8 mouse cellular contexts compared by ENCODE assay signal in the genomic region with DNA sequence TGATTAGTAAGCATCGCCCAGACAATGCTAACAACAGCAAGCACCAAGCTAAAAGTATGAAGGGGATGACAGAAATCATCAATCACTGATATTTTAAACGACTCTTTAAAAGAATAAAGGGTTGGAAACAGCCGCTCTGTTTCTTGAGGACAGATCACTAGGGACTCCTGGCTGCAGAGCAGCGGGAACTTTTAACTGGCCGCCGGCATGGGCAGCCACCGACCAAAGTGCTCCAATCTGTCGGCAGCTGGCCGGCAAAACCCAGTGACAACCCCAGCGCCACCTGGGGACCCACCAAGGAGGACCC. TPM values are rescaled to one million over a fixed set of nuclear protein-coding genes. Genes with fewer than 3 reads are reported as not detected.
DNase-seq lines count a peak whose midpoint lies in the region; ATAC-seq and TF ChIP-seq lines count a peak whose summit lies in the region.

No protein-coding gene starts in this region.

- H3K36me3 ChIP-seq in erythroblast, embryonic 14.5 days (ENCODE audit: control insufficient read depth): peaks cover 11% of the 10 kb centered on the region
- no peaks in the 10 kb centered on the region for H3K36me3 ChIP-seq in stomach, postnatal 0 days (ENCODE audit: control insufficient read depth, insufficient read depth, low read length)

- peaks cover 82% of the 10 kb centered on the region for H3K27me3 ChIP-seq in erythroblast, embryonic 14.5 days (ENCODE audit: control insufficient read depth)
- peaks cover 26% of the 10 kb centered on the region; the same call in 1 of the 2 replicates for H3K27me3 ChIP-seq in stomach, postnatal 0 days (ENCODE audit: control insufficient read depth, insufficient read depth, low read length)

- peaks cover 58% of the 10 kb centered on the region for H3K4me1 ChIP-seq in erythroblast, embryonic 14.5 days (ENCODE audit: control insufficient read depth)
- H3K4me1 ChIP-seq in stomach, postnatal 0 days (replicated peaks; ENCODE audit: control insufficient read depth, insufficient read depth): no peaks in the 10 kb centered on the region

- H3K4me3 ChIP-seq in erythroblast, embryonic 14.5 days (replicated peaks): peak overlapping the region; percentile 82
- H3K4me3 ChIP-seq in stomach, postnatal 0 days (ENCODE audit: low read depth, low read length): peak overlapping the region; percentile 48

- peaks cover 15% of the 10 kb centered on the region; the same call in 1 of the 2 replicates for H3K9me3 ChIP-seq in erythroblast, embryonic 14.5 days (ENCODE audit: control insufficient read depth, low read length)
- H3K9me3 ChIP-seq in stomach, postnatal 0 days (ENCODE audit: control insufficient read depth, low read length): no peaks in the 10 kb centered on the region

- no peak overlapping the region for H3K9ac ChIP-seq in stomach, postnatal 0 days (ENCODE audit: low read length)

- no peak for TF ChIP-seq EP300 in stomach, postnatal 0 days (optimal IDR thresholded peaks at IDR 0.05)

- under 1% methylated on average over 10 of the region's 10 CpGs for WGBS in stomach, postnatal 0 days

- H3K4me2 ChIP-seq in stomach, postnatal 0 days (replicated peaks; ENCODE audit: low read depth): peak overlapping the region; percentile 96; the same call in 1 of the 2 replicates

- H3K27ac ChIP-seq in stomach, postnatal 0 days (replicated peaks): no peak overlapping the region

- peak; percentile 20 for DNase-seq in right cerebral cortex, postnatal 4 days
- no peak for DNase-seq in right cerebral cortex, postnatal 36 days (ENCODE audit: low spot score in 2 of 2)
- DNase-seq in liver: peak; percentile 44
- no peak for DNase-seq in stomach, postnatal 0 days (ENCODE audit: low spot score)
- no peak for DNase-seq in adrenal gland, adult 8-10 months
- DNase-seq in gastrocnemius, adult 18-20 months (ENCODE audit: low spot score): no peak

- ATAC-seq in erythroblast, adult 5-6 weeks (replicated peaks; ENCODE audit: low FRiP score, poor library complexity, severe bottlenecking): no peak
- no peak for ATAC-seq in stomach, postnatal 0 days (ENCODE audit: low FRiP score, low TSS enrichment)

- TF ChIP-seq CTCF in stomach, postnatal 0 days (IDR thresholded peaks at IDR 0.05; ENCODE audit: low read depth): no peak

RNA-seq across cellular contexts. Expression of gene Reln, which starts 1.0 kb away (rescaled TPM):
- polyA plus RNA-seq in erythroblast, embryonic 14.5 days (2012): 0.89 and 1.6 TPM in 2 replicates
- total RNA-seq in erythroblast, adult 5-6 weeks (2015; ENCODE audit: low replicate concordance): 272 and 297 TPM in 2 replicates
- 308 and 319 TPM in 2 replicates for total RNA-seq in erythroblast, adult 5-6 weeks (2017; ENCODE audit: low replicate concordance)
- 1.6 and 1.8 TPM in 2 replicates for polyA plus RNA-seq in stomach, postnatal 0 days (2015; fragmentation: Nextera tagmentation; extraction: Ambion mirVana)
- total RNA-seq in adrenal gland, adult 8-10 months (2022): 1 to 10 TPM in 2 of 4 experiments, under 1 TPM in 2; 0.83 to 2.4 (median 1.4) TPM
- total RNA-seq in gastrocnemius, adult 18-20 months (2021): 1 to 10 TPM; 2.0 to 2.2 TPM

Comparison
In these comparisons a context has a peak if more than half of its experiments do, and no peak if none do; other contexts are left out.
1. DNase-seq: peak in right cerebral cortex, postnatal 4 days (single experiment) and liver (single experiment); none in right cerebral cortex, postnatal 36 days (0 of 2), stomach, postnatal 0 days (single experiment), adrenal gland, adult 8-10 months (single experiment) and gastrocnemius, adult 18-20 months (single experiment).
2. RNA of gene Reln, which starts 1.0 kb away (total RNA-seq): 272 to 319 TPM in erythroblast, adult 5-6 weeks; 2.0 to 2.2 TPM in gastrocnemius, adult 18-20 months and 0.83 to 2.4 TPM in adrenal gland, adult 8-10 months; every median in the first group is over 10 times any median in the second.